Mouse (Mus musculus): Measurements from ENCODE around the gene Ptcd2.
"Not testable (repeated sequence)": the region's sequence is repeated elsewhere in the genome, so short reads cannot be mapped to it uniquely, and the experiment has no call there.

Gene Ptcd2

GRCm38 (mm10) chr13:99355861-99356260 lies 11.4 kb upstream of the Ptcd2 start:
- peak; percentile 25 to 48 for DNase-seq

GRCm38 (mm10) chr13:99355072-99355471 lies 10.6 kb upstream of the Ptcd2 start:
- no peak for DNase-seq

GRCm38 (mm10) chr13:99353490-99353851 lies 9.0 kb upstream of the Ptcd2 start:
- DNase-seq, result no peak

GRCm38 (mm10) chr13:99352758-99353489 lies 8.4 kb upstream of the Ptcd2 start:
- DNase-seq, result peak; percentile 91 to 96

GRCm38 (mm10) chr13:99351596-99351995 lies 7.1 kb upstream of the Ptcd2 start:
- DNase-seq, result no peak

- DNase-seq, result no peak
These were observed 6.7 kb upstream of the Ptcd2 start for GRCm38 (mm10) chr13:99351186-99351585.

- no peak for DNase-seq
These were observed 5.5 kb upstream of the Ptcd2 start for GRCm38 (mm10) chr13:99350009-99350408.

GRCm38 (mm10) chr13:99343876-99344598 lies 468 bp downstream of the Ptcd2 start:
- peak in 1 of 2 experiments; percentile 16 for DNase-seq

GRCm38 (mm10) chr13:99341504-99341903 lies 3.0 kb downstream of the Ptcd2 start:
- no peak for DNase-seq

- DNase-seq, result no peak
These were observed 7.0 kb downstream of the Ptcd2 start for GRCm38 (mm10) chr13:99337510-99337909.

GRCm38 (mm10) chr13:99331255-99331654 lies 13.2 kb downstream of the Ptcd2 start:
- DNase-seq, result no peak

- not testable (repeated sequence) for DNase-seq
These were observed 20.2 kb downstream of the Ptcd2 start for GRCm38 (mm10) chr13:99324337-99324685.

GRCm38 (mm10) chr13:99323632-99324336 lies 20.7 kb downstream of the Ptcd2 start:
- no peak for DNase-seq

- not testable (repeated sequence) for DNase-seq
These were observed 21.6 kb downstream of the Ptcd2 start for GRCm38 (mm10) chr13:99322915-99323314.

- DNase-seq, result no peak
These were observed 24.1 kb downstream of the Ptcd2 start for GRCm38 (mm10) chr13:99320453-99320852.

GRCm38 (mm10) chr13:99317058-99317457 lies 27.4 kb downstream of the Ptcd2 start:
- DNase-seq, result peak; percentile 81 to 82

- DNase-seq, result no peak
These were observed 28.1 kb downstream of the Ptcd2 start for GRCm38 (mm10) chr13:99316366-99316765.

- DNase-seq, result no peak
These were observed 29.8 kb downstream of the Ptcd2 start for GRCm38 (mm10) chr13:99314657-99315181.

GRCm38 (mm10) chr13:99314098-99314497 lies 30.4 kb downstream of the Ptcd2 start:
- DNase-seq, result no peak

- DNase-seq, result no peak
These were observed 36.1 kb downstream of the Ptcd2 start for GRCm38 (mm10) chr13:99308393-99308792.

GRCm38 (mm10) chr13:99307930-99308359 lies 36.6 kb downstream of the Ptcd2 start:
- DNase-seq, result no peak

GRCm38 (mm10) chr13:99306164-99306563 lies 38.3 kb downstream of the Ptcd2 start:
- no peak for DNase-seq

- no peak for DNase-seq
These were observed 39.3 kb downstream of the Ptcd2 start for GRCm38 (mm10) chr13:99305186-99305585.

Data from kidney, postnatal 4 days (tissue).